Mouse (Mus musculus) T-cell, adult 2 months (primary cell): ENCODE data around the gene Acot13.
"Not testable (repeated sequence)": the region's sequence is repeated elsewhere in the genome, so short reads cannot be mapped to it uniquely, and the experiment has no call there.

Source experiments
- DNase-seq: peaks from one replicate; pipeline ENCODE4 v3.0.0; 2022; ENCODE audit warnings: low spot score

The Acot13 gene

GRCm38 (mm10) chr13:24786014-24786490 lies 45.3 kb downstream of the Acot13 start:
- DNase-seq = peak; percentile 82

GRCm38 (mm10) chr13:24781916-24782315 lies 49.4 kb downstream of the Acot13 start:
- DNase-seq = no peak

GRCm38 (mm10) chr13:24778706-24779380 lies 52.5 kb downstream of the Acot13 start:
- DNase-seq = peak; percentile 56

DNA sequence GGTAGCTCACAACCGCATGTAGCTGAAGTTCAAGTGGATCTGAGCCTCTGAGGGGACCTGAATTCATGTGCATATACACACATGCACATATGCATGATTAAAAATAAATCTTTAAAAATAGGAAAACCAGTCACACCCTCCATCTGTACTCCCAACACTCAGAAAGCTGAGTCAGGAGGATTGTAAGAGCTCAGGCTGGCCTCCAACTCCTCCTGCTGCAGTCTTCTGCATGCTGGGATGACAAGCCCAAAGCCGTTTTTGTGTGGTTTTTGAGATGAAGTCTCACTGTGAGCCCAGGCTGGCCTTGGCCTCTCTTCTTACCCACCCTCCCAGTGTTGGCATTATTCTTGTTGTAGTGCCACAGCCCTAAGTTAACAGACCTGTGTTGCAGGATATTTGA lies 53.3 kb downstream of the Acot13 start:
- DNase-seq = no peak

DNA sequence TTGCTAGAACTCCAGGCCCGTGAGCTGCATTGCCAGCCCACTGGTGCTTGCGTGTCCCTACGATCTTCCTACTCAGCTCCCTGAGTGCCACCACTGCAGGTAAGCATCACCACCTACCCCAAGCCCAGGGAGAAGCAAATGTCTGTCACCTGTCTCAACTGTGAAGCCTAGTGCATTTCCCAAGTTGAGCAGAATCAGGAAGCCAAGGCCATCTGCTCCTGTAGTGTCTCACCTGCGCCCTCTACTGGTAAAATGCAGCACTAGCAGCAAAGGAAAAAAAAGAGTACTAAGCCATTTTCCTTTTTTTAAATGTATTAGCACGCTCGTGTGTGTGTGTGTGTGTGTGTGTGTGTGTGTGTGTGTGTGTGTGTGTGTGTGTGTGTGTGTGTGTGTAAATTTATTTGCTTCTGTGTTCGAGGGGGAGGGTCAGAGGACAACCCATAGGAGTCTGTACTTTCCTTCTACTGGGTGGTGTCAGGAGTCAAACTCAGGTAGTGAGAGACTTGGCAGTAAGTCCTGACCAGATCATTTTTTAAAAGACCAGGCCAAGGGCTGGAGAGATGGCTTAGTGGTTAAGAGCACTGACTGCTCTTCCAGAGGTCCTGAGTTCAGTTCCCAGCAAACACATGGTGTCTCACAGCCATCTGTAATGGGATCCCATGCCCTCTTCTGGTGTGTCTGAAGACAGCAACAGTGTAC lies 55.0 kb downstream of the Acot13 start:
- peak; percentile 67 for DNase-seq

- DNase-seq = not testable (repeated sequence)
Observed at GRCm38 (mm10) chr13:24771482-24771881, 59.9 kb downstream of the Acot13 start.
